Mouse (Mus musculus): ENCODE results near the gene Ptms.

DNA sequence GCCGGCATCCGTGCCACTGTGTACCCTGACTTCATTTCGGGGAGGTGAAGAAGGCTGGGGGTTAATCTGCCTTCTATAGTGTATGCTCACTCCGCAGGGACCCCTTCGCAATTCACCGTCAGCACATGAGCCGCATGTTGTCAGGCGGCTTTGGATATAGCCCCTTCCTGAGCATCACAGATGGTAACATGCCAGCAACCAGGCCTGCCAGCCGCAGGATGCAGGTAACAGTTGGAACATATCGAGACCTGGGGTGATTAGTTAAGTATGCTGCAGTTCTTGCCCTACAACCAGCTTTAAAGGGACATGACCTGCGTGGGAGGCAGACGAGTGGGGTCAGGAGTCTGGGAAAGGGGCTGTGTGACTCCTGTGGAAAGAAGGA is 12.4 kb upstream of the Ptms start:
- TF ChIP-seq CTCF (IDR thresholded peaks at IDR 0.05) (no peak), EP300 (IDR thresholded peaks at IDR 0.05) (no peak)

Measured in lung, postnatal 0 days (tissue).